Mouse (Mus musculus): ENCODE results near the gene Rbm17. TPM values are rescaled to one million over a fixed set of nuclear protein-coding genes. Genes with fewer than 3 reads are reported as not detected.

Gene Rbm17
- total RNA-seq, 2 experiments from 2014 or later: 59.4 to 62.5 TPM

DNA sequence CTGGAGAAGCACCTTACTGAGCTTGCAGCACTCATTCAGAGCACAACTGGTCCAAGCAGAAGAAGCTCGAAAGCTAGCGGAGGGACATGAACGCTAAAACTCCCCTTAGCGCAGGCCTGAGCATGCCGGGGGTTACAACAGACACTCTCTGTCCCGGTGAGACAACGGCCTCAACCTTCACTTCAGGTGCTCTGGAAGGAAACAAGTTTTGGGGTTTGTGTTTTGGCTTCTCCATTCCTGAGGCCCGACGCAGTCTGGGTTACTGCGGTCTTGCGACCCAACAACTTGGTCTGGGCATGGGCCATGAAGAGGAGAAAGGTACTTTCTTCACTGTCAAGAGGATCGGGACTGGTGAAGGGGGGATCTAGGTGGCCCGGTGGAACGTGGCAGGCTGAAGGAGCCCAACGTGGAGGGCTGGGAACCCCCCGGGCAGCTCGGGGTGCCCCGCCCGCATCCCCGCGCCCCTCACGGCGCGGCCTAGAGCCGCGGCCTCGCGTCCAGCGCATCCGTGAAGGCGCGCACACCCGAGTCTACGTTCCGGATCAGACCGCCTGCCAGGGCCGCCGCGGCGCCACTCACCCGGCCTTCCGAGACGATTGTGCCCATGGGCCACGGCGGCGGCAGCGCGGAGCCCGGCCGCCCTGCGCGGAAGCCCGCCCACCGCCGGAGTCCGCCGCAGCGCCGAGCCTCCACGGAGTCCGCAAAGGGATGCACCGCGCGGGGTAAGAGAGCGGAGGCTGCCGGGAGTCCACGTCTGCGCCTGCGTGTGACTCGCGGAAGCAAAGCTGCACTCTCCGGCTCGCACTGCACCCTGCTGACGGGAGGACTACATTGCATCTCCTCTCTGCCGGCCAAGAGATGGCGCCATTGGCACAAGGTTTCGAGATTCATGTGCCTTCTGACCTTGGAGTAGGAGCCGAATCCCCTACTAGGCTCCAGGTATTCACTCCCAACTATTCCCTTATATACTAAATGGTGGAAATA is 1.2 kb downstream of the Rbm17 start:
- intact Hi-C loops (cut with DNase I): loop anchor here (2.0 to 5.0 kb wide), 4 partner anchors 55 to 175 kb away; partner anchors contain the start of genes Ankrd16, Fbh1 and Il15ra
- peak; percentile 95 to 97 for DNase-seq

DNA sequence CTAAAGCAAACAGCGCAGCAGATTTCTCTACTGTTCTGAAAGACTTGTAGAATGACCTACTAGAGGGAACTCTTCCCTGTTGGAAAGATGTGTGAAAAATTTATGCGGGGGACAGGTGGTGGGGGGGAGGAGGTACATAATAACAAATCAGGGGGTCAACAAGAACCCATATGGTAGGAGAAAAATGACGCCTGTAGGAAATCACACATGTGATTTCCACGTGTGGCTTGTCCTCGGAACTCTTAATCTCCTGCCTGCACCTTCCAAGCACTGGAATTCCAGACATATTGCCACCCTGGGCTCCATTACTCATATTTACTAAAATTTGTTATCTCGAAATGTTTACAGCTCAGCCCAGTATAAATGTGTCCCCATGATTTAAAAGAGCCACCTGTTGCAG is 2.2 kb downstream of the Rbm17 start:
- intact Hi-C loops (cut with DNase I): loop anchor here (2.0 to 5.0 kb wide), 4 partner anchors 54 to 176 kb away; partner anchors contain the start of genes Ankrd16, Fbh1 and Il15ra
- DNase-seq: no peak

DNA sequence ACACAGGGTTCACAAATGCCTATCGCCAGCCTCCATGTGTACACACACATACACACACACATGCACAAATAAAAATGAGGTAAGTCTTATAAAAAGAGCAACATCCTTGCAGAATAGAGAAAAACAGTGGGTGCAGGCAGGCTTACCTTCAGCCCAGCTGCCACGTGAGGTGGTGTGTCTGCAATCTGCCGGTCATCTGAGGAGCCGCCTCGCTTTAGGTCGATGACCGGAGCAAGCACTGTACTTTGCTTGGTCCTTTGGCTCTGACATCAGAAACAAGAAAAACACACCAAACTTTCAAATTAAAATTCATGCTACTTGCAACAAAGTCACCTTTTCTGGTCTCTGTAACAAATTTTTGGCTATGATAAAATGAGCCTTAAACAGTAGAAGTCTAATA is 6.0 kb downstream of the Rbm17 start:
- intact Hi-C loops (cut with DNase I): no loop called here
- no peak for DNase-seq

DNA sequence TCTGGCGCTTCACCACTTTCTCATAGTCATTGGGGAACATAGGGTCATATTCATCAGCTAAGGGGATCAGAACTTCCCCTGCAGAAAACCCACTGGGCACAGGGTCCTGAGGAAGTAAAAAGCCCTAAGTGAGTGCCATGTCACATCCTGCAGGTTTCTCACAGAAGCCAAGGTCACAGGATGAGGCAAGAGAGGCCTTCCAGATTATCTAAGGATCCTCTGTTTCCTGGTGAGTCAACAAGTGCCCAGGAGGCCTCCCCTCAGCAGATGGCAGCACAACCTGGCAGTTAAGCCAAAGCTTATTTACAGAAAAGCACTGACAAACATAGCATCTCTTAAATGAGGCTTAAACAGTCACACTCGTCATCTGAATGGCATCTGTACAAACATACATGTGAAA is 7.3 kb downstream of the Rbm17 start:
- intact Hi-C loops (cut with DNase I): no loop called here
- DNase-seq: no peak

DNA sequence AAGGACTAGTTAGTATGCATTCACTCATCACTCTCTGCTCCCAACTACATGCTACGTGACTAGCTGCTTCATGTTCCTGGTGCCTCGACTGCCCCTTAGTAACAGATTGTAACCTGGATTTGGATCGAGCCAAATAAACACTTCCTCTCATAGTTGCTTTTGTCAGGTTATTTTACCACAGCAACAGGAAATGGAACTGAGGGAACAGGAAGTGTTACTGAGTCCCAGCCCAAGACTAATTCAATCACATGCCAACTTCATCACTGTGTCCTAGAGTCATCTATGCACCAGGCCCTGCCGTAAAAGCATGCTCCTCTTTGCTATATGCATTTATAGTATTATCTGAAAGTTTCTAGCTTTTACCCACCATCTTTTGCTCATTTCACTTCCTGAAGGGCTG is 16.0 kb downstream of the Rbm17 start:
- DNase-seq: no peak
- intact Hi-C loops (cut with DNase I): no loop called here

DNA sequence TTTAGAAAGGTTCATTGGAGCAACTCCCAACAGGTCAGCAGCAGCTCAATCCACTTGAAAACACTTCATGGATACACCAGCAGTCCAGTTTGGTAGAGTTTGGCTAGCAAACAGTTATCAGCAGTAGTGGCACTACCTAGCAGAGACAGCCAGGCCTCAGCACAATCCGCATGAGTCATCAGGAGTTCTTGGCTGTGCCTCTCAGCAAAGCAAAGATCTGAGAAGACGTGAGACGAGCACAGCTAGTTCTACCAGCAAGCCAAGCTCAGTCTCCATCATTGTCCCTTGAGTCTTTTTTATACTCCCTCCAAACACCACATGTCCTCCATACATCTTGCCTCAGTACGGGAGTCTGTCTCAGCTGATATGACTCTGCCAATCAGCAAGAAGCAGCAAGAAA is 24.6 kb downstream of the Rbm17 start:
- DNase-seq: no peak
- intact Hi-C loops (cut with DNase I): no loop called here

DNA sequence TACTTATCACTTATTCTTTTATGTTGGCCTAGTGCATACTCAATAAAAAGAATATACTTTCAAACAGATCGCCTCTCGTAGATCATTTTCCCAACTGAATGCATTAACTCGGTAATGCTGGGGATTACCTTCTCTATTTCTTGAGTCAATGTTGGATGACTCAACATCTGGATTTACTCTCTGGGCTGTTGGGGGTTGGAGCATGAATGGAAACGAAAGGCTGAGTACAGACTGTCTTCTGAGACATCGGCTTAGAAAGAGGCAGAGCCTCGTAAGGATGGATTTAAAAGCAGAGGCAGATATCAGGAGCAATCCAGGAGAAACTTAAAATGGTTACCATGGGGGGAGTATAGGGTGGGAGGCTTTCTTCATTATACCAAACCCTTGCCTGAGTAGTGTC is 25.8 kb downstream of the Rbm17 start:
- intact Hi-C loops (cut with DNase I): no loop called here
- DNase-seq: no peak

DNA sequence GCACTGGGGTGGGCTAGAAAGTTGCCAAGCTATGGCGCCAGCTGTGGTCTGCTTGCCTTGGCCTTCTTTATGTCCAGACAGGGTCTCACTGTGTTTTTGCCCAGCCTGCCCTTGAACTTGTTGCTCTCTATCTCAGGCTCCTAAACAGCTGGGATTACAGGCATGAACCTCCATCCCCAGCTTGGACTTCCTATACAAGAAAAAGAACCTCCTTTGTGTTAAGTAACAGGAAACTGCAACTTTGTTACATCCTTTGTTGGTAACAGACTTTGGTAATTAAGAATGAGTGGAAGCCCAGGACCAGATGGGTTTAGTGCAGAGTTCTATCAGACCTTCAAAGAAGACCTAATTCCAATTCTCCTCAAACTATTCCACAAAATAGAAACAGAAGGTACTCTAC is 30.3 kb downstream of the Rbm17 start:
- intact Hi-C loops (cut with DNase I): no loop called here
- no peak for DNase-seq

DNA sequence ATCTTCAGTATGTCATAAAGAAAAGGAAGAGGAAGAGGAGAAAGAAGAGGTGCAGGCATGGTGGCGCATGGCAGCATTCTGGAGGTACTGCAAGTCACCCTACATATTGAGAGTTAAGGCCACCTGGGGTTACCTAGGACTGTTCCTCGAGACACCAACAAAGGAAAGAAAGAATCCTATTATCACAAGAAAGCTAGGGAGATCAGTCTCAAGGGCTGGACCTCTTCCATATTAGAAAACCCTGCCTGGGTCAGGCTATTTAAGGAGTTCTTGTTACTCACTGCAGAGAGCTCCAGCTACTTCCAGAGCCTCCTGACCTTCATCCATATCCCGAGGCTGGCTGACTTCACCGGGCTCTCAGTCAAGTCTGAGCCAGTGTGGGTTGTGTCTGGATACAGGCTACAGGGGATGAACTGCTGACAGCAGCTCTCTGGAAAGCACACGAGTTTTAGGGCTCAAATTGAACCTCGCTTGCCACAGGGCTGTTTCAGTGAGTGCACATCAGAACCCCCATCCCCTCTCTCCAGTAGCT is 32.9 kb downstream of the Rbm17 start:
- intact Hi-C loops (cut with DNase I): no loop called here
- no peak for DNase-seq

DNA sequence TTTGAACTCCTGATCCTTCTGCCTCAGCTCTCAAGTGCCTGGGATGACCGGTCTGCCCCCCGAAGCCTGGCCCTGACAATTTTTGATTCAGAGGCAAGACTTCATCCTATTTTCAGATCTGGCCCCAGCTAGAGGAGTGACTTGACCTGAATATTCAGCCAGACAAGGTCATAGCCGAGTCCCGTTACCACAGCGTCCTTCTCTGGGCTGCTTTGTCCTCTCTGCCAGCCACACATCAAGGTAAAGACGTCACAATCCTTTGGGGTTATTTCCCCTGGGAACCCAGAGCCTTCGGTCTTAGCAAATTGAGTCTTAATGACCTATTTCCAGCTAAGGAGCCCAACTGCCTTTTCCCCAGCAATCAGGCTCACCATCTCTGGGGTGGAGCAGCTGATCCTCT is 35.5 kb downstream of the Rbm17 start:
- DNase-seq: no peak
- intact Hi-C loops (cut with DNase I): no loop called here

DNA sequence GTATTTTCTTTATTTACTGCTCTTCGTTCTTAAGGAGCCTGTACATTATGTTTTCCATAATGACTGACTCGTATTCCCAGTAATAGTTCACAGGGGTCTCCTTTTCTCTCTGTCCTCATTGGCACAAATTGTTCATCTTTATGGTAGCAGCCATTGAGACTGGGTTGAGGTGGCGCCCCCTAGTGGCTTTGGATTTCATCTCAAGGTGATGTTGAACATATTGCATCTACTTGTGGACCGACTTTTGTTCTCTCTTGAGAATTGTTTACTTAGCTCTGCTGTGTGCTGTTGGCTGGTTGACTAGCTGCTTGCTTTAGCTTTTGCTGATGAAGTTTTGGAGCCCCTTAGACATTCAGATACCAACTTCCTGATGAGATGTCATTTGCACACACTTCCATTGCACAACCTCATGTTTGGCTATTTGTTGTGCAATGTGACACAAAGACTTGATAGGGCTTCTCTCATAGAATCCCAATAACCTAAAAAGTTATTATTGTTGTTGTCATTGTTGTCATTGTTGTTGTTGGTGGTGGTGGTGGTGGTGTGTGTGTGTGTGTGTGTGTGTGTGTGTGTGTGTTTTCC is 36.1 kb downstream of the Rbm17 start:
- DNase-seq: peak; percentile 19 to 46
- intact Hi-C loops (cut with DNase I): no loop called here

DNA sequence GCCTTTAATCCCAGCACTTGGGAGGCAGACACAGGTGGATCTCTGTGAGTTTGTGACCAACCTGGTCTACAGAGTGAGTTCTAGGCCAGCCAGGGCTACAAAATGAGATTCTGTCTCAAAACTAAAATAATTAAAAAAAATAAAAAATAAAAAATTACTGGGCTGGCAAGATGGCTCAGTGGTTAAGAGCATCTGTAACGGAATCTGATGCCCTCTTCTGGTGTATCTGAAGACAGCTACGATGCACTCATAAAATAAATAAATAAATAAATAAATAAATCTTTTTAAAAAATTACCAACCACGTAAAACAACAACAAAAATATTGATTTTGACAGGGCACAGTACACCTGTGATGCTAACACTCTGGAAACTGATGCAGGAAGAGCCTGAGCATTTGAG is 37.1 kb downstream of the Rbm17 start:
- DNase-seq: no peak
- intact Hi-C loops (cut with DNase I): no loop called here

DNA sequence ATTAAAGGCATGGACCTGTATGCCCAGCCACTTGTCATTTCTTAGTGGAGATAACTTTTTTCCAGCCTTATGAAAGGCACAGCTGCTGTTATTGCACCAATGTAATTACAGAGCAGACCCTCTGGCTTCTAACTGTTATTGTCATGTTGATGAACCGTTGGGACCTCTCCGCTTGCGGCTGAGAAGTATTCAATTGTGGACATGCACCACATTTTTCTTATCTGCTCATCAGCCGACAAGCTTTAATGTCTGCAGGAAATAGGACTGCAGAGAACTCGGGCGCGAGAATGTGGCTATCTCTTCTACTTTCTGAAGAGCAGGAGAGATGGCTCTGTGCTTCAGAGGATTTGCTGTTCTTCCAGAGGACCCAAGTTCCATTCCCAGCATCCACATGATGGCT is 37.7 kb downstream of the Rbm17 start:
- intact Hi-C loops (cut with DNase I): no loop called here
- no peak for DNase-seq

DNA sequence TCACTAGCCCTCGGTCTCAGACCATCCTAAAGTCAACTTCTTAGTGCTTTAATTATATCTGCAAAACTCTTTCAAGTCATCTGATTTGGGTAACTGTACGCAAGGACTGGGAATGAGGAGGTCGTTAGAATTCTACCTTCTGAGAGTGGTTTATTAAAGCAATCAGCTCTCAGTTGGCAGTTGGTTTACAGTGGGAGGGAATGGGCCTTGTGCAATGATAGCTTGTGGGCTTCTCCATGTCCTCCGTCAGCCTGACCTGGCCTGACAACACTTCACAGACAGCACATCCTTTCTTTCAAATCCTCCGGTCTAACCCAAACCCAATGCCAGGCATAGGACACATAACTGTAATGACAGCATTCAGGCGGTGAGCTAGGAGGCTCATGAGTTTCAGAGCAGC is 39.2 kb downstream of the Rbm17 start:
- DNase-seq: no peak
- intact Hi-C loops (cut with DNase I): no loop called here

DNA sequence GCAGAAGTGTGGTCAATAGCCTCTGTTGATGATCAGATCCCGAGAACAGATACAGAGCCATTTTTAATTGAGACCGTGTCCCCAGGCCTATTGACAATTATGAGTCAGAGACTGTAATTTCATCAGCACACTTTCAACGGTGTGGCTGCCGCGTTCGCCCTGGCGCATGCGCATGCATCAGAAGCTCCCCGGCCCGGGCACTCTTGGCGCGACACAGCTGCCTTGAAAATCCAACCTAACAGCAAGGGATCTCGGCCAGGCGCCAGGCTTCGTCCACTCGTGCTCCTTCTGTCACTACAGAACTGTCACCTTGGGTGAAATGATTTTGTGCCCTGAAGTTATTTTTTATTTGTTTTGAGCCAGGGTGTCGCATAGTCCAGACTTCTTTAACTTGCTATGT is 40.7 kb downstream of the Rbm17 start:
- intact Hi-C loops (cut with DNase I): no loop called here
- DNase-seq: no peak

DNA sequence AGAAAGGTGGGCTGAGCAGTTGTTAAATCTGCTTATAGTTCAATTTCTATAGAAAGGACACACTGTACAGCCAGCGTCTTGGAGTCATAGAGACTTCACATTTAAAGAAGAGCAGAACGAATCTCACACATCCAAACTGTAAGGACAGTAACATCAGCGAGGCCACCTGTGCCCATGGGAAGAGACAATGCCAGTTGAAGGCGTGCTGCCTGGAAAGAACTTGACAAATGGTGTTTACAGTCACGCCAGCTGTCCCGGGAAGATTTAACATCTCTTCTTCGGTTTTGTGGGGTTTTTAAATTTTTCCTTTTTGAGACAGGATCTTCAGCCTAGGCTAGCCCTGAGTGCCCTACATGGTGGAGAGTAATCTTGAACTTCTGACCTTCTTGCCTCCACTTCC is 45.3 kb downstream of the Rbm17 start:
- no peak for DNase-seq
- intact Hi-C loops (cut with DNase I): no loop called here

DNA sequence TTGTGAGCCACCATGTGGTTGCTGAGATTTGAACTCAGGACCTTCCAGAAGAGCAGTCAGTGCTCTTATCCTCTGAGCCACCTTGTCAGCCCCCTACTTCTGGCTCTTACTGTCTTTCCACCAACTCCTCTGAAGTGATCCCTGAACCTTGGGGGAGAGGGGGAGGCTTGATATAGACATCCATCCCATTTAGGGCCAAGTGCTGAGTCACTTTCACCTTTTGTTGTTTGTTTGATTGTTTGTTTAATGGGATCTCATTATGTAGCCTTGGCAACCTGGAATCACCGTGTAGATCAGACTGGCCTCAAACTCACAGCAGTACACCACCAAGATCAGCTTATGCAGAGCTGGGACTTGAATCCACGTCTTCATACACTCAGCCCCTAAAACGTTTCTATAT is 46.7 kb downstream of the Rbm17 start:
- no peak for DNase-seq
- intact Hi-C loops (cut with DNase I): no loop called here

DNA sequence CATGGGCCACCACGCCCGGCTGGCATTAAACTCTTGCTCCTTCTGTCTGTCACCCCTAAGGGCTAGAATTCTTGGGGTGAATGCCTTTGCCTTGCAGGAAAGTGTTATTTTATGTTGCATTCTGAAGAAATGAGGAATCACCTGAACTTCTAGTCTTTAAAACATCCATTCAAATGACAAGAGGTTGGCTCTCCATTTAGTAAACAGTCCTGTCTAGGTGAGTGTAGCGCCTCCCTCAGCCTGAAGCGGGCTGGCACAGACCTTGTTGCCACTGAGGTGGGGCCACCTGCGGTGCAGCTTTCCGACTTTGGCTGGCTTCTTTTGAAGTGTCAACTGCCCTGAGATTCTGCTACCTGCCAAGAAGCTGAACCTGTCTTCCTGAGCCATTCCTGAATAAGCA is 48.6 kb downstream of the Rbm17 start:
- DNase-seq: no peak
- intact Hi-C loops (cut with DNase I): no loop called here

DNA sequence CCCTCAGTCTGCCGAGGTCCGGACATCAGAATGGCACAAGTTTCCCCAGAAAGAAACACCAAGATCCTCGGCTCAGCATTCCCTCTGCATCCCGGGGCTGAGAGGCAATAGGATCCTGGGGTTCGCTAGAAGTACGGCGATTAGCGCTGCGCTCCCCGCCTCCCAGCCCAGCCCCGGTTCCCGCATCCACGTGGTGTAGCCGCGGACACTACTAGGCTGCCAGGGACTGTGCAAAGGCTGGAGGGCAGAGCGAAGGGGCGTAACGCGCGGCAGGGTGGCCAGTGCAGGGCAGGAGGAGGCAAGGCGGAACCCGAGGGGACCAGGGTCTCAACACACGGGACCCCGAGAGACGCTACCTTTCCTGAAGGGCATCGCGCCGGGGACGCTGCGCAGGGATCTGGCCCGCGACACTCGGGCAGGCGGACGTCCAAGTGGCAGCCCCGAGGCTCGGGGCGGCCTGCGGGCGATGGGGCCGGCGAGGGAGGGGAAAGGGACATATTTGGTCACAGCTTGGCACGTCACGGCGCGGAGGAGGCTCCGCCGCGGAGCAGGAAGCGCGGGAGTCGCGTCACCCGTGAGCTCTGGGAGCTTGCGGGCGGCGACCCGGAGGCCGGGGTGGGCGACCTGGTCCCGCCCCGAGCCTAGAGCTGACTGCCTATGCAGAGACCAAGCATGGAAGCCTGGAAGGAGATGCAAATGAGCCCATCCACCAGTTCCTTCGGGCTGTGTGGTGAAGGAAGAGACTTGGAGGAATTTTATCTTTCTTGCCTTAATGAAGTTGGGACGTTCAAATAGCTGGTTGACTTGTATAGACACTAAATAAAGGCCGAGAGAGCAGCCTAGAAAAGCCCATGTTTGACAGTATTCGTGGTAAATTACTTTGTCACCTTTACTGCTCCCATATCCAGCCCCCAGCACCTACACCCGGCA is 50.2 kb downstream of the Rbm17 start, which contains the start of gene Pfkfb3:
Pfkfb3 (minus strand) TSS at position 607 of the 930 bp plus-strand sequence.
- intact Hi-C loops (cut with DNase I): no loop called here
- DNase-seq: peak; percentile 84 to 85

DNA sequence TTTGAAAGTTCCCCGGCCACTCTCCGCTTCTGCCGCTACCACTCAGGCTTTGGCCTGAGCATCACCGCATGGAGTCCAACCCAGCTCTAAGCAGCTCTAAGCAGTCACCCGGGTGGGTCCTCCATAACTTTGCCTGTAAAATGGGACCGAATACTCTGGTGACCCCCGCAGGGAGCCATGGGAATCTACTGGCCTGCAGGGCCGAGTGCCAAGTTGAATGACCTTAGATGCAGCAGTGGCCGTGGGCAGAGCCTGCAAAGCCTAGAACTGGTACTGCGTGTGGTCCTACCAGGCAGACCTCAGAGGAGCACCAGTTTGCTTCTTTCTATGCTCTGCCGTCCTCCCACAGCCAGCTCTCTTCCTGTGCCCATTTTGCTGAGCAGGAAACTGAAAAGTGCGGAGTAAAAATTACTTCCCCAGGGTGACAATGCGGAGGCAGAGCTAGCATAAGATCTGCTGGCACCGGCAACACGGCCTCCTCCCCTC is 50.9 kb downstream of the Rbm17 start:
- intact Hi-C loops (cut with DNase I): no loop called here

More for the DNA sequence above, 50.9 kb downstream of the Rbm17 start:
- peak; percentile 22 to 39 for DNase-seq
